Mouse (Mus musculus): ENCODE data around the gene Pnliprp2.

Pnliprp2 gene

DNA sequence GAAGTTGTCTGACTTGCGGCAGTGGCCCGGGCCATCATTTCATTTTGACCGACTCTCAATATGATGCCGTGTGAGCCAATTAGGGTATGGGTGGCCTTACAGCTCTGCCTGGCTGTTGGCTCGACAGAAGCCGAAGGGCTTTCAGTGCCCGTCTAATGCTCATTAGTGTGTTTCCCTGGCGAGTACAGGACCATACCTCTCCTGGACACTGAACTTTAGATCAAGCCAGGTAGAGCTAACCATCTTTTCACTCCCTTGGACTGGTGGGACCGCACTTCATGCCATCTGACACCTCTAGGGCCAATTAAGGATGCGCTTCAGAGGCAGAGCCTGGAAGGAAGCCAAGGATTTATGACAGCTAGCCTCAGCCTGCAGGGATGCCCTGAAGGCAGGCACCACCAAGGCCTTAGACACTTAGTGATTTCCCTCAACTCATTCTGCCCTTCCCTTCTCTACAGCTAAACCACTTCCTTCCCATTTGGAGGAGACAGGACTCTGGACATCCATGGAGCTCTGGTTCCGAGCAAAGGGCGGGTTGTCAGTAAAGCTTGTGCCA, 35.7 kb downstream of the Pnliprp2 start:
- DNase-seq (ENCODE audit: low spot score in 2 of 2) = no peak

DNA sequence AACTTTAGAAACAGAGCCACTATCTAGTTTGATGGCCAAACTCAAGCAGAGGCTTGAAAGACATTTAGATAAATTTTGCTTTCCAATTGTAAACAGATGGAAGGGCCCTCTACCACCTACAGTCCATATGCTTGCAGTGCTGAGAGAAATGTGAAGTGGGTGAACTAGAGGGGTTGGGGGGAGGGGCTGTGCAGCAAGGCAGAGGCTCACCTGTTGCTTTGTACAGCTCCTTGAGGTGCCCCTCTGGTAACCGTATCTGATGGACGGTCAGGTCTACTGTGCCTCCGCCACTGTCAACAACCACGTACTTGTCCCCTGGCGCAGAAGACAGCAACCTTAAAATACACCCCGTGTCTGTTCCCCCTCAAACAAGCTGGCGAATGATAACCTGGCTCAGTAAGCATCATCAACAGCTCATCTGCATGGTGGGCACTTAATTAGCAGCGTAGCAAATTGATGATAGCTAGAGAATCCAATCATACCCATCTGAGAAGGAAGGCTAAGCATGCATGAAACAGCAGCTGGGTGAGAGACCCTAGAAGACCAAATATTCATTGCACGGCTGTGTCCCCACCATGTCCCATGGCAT, 45.8 kb downstream of the Pnliprp2 start:
- no peak for DNase-seq (ENCODE audit: low spot score in 2 of 2)

DNA sequence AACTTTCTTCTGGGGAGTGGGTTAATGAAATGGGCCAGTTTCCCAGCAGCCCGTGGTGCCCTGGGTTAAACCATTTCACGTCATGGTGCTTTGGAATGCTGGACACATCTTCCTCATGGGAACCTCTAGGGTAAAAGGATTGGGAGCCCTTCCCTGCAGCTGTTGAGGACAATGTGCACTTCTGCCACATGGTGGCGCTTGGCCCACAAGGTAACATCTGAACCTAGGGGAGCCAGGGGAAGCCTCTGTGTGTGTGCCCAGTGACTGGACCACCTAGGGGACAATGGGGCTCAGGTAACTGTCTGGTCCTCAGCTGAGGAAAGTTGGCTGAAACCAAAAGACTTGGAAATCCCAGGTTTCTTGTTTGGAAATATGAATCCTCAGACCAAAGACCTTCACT, 46.8 kb downstream of the Pnliprp2 start:
- DNase-seq (ENCODE audit: low spot score in 2 of 2) = peak; percentile 46 to 71

DNA sequence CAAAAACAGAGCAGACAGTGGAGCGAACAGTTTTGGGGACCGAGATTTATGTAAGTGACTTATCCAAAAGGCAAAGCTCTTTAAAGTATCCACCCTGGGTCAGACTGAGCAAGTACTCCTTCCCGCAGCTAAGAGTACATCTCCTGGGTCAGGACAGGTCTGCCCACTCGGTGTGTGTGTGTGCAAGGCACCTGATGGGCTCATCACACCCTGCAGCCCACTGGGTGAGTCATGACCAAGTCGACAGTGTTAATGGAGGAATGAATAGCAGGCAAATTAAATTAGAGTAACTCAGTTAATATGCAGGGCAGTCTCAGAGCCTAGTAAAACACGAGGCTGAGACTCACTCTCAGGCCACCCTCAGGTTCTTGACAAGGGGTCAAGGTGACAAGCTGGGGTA, 49.3 kb downstream of the Pnliprp2 start:
- DNase-seq (ENCODE audit: low spot score in 2 of 2) = no peak

DNA sequence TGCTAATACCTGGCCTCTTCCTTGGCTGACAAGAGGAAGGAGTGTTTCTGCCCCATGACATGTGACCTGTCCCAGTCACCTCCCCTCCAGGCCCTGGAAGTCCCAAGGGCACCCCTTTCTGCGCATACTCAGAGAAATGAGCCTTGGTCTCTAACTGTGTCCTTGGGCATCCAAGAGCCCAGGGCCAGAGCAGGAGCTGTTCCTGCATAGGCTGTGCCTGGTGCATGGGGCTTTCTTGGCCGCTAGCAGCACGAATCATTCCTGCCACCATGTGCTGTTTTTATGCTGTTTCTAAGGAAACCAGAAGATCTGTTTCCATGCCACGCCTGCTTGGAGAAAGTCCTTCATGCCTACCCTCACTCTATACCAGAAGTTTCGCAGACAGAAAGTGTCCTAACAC, 51.0 kb downstream of the Pnliprp2 start:
- DNase-seq (ENCODE audit: low spot score in 2 of 2) = no peak

DNA sequence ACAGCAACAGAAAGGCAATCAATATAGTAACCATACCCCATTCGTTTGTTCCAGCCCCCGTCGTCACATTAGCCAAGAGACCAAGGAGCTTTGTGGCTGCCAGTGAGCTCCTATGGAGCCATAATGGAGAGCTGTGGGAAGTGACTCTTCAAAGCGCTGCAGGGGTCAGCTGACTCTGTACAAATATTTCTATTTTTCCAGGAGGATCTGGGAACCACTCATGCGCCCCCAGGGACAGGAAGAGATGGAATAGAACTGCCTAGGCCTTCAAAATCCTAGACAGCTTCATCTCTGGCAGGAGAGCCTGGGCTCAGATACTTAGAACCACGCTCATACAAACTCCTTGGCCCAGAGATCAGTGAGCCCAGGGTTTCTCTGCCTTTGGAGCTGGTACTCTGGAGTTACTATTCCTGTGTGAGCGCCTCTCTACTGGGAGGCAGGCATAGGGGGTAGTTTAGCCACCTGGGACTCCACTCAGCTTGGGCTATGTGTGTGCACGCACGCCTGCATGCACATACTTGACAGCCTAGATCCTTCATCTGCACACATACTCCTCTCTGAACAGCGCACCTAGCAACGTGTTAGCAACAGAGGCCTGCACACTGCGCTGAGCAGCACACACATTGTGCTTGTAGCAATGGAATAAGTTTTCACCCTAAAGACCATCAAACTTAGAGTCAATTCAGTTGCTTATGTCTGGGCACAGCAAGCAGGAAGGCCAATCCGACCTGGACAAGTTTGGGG, 55.8 kb downstream of the Pnliprp2 start:
- DNase-seq (ENCODE audit: low spot score in 2 of 2) = no peak

DNA sequence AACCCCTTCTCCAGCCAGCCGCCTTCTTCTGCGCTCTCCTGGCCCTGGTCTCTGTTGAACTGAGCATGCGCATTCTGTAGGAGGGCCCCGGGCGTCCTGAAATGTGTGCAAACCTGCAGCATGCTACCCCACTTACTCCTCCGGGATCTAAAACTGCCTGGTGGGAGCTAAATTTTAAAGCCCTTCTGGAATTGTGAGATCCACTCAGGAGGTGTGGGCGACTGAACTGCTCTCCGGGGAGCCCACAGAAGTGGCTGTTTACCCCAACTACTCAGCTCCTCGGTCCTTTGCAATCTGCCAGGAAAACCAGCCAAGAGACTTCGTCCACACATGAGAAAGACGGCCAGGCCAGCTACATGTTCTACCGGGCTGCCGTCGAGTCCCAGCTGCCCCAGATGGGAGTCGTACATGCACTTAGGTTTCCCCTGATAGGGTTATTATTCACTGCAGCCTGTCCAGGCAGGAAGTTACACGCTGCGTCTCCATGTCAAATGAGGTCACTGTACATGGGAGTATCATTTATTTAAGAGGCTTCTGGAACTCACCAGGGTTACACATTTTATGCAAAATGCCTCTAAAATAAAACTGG, 57.0 kb downstream of the Pnliprp2 start:
- peak in 1 of 2 experiments; percentile 31 for DNase-seq (ENCODE audit: low spot score in 2 of 2)

DNA sequence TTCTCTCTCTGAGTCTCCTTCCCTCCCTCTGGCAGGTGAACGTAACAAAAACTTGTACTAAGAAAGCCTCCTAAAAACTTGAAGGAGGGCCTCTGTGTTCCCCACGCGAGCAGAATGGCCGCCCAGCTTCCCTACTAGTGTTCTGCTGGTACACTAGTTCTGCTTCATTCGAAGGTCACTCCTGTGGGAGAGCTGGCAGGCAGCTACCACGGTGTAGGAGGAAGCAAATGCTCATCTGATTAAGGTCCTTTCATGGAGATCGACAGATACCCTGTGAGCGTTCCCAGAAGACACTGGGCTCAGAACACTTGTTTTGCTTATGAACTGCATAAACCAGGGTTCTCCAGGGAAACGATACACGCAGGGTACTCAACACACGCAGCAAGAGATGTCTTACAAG, 57.9 kb downstream of the Pnliprp2 start:
- no peak for DNase-seq (ENCODE audit: low spot score in 2 of 2)

DNA sequence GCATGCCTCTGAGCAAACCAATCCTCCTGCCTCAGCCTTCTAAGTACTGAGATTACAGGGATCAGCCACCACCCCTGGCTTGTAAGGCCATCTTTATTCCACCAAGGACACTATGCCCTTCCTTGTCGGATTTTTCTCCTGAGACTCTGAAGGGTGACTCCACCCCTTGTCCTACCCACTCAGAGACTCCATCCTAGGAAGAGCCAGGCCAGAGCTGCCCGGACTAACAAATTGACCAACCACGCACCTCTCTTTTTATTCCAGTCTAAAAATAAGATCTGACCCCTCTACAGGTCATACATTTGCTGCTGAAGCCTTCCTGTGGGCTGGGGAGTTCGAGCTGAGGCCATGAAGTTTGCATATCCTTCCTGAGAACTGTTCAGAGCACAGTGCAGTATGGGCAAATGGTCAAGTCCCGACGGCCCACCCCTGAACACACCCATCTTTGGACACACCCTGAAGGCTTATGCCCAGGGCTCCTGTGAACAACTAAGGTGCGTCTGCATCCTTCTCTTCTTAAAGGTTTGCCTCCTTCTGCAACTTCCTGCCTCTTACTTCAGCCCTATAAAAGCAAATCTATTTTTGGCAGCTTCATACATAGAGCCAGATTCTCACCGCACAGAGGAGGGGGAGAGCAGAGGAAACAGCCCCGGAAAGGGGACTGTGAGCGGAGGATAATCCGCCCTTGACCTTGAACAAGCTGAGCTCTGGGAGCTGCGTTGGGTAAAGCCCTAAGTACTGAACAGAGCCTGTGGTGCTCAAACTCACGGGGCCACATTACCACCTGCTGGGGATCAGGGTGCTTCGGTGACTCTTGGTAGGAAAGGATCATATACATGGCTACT, 59.3 kb downstream of the Pnliprp2 start:
- no peak for DNase-seq (ENCODE audit: low spot score in 2 of 2)

DNA sequence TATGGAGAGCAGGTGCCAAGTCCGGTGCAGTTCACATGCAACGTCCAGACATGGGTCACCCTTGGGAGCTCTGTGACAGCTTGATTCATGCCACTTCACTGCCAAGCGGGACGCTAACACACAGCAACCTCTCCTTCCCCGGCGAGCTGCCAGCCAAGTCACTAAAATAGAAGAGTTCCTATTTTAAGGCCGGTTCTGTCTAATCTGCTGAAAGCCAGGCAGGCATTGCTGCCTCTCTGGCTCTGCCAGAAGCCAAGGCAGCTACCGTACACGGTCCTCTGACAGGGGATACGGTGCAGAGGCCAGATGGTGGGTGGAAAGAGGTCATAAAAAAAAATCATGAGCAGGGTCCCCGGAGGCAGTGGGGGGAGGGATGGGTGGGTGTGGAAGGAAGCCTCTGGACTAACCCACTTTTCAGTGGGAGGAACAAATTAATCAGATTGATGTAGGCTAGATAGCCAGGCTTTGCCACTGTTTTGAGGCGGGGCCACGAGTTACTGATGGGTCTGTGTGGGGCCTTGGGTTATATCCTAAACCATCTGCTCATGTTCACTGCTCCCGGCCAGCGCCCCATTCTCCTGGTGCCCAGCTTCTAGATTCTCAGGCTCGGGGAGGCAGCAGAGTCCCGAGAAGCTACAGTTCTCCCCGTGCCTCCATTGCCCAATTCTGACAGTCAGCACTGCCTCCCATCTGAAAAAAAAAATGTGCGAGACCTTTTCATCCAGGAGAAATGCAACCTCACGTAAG, 63.1 kb downstream of the Pnliprp2 start:
- no peak for DNase-seq (ENCODE audit: low spot score in 2 of 2)

DNA sequence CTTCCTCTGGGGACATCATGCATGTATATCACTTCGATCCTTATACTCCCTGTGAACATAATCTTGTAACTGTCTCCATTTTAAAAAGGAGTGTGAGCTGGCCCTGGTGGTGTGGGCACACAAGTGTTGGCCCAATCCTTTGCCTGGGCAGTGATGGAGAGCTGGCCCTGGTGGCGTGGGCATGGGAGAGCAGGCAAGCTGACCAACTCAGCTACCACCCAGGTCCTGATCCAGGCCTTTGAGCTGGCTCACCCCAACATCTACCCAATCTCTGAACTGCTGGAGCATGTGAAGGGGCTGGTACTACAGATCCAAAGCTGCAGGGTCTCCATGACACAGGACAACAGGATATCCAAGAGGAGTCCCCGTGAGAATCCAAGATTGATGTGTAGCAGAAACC, 63.8 kb downstream of the Pnliprp2 start:
- DNase-seq (ENCODE audit: low spot score in 2 of 2) = no peak

DNA sequence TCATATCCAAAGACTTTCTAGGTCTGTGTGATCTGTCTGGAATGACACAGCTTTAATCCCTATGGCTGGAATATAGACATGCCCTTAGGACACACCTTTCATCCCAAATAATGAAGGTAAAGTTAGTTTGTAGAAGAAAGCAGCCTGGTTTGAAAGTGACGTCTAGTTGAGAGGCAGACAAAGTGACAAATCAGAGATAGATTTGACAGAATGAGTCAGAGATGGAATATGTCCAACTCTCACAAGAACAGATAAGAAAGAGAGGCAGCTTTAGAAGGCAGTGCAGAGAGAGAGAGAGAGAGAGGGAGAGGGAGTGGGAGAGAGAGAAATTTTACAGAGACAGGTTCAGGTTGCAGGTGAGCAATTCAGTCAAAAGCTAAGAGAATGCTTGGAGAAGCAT, 64.8 kb downstream of the Pnliprp2 start:
- DNase-seq (ENCODE audit: low spot score in 2 of 2) = no peak
